Mouse (Mus musculus): ENCODE results near the gene Epha10. TPM values are rescaled to one million over a fixed set of nuclear protein-coding genes. Genes with fewer than 3 reads are reported as not detected.

Gene Epha10
- polyA plus RNA-seq, 1 experiment from 2014 or later, result 17.0 TPM

GRCm38 (mm10) chr4:124850933-124851658 lies 29.6 kb upstream of the Epha10 start, which contains the start of gene 1110065P20Rik:
TSS of gene 1110065P20Rik (minus strand) at chr4:124851196.
- Histone ChIP-seq H3K9me3 (replicated peaks; ENCODE audit: control insufficient read depth, low read length, poor library complexity, severe bottlenecking) (no peaks in the 10 kb centered on the region), H3K4me3 (ENCODE audit: low read depth, low read length) (peak within 1 kb of the TSS; percentile 94), H3K4me1 (ENCODE audit: control insufficient read depth, insufficient read depth, low read length) (peaks cover 26% of the 10 kb centered on the region), H3K27ac (ENCODE audit: low read length) (peak within 1 kb of the TSS; percentile 90), H3K36me3 (ENCODE audit: control insufficient read depth, insufficient read depth, low read length) (peaks cover 17% of the 10 kb centered on the region; the same call in 1 of the 2 replicates), H3K27me3 (ENCODE audit: control insufficient read depth, insufficient read depth, low read depth, low read length) (no peaks in the 10 kb centered on the region), H3K4me2 (ENCODE audit: low read length) (peak within 1 kb of the TSS; percentile 98), H3K9ac (ENCODE audit: low read depth, low read length) (peak within 1 kb of the TSS; percentile 94)
- ATAC-seq, result peak; percentile 72
- WGBS, result 1% methylated on average over 68 of the region's 75 CpGs

GRCm38 (mm10) chr4:124856294-124856693 lies 24.4 kb upstream of the Epha10 start:
- Histone ChIP-seq H3K9ac (ENCODE audit: low read depth, low read length) (no peak overlapping the region), H3K4me1 (ENCODE audit: control insufficient read depth, insufficient read depth, low read length) (peaks cover 27% of the 10 kb centered on the region), H3K4me2 (ENCODE audit: low read length) (no peak overlapping the region), H3K4me3 (ENCODE audit: low read depth, low read length) (no peak overlapping the region), H3K9me3 (replicated peaks; ENCODE audit: control insufficient read depth, low read length, poor library complexity, severe bottlenecking) (no peaks in the 10 kb centered on the region), H3K27me3 (ENCODE audit: control insufficient read depth, insufficient read depth, low read depth, low read length) (no peaks in the 10 kb centered on the region), H3K36me3 (ENCODE audit: control insufficient read depth, insufficient read depth, low read length) (peaks cover 37% of the 10 kb centered on the region), H3K27ac (ENCODE audit: low read length) (no peak overlapping the region)
- ATAC-seq, result no peak
- WGBS, result 94% methylated on average over 8 of the region's 8 CpGs

GRCm38 (mm10) chr4:124858370-124858769 lies 22.3 kb upstream of the Epha10 start:
- Histone ChIP-seq H3K4me3 (ENCODE audit: low read depth, low read length) (no peak overlapping the region), H3K9ac (ENCODE audit: low read depth, low read length) (no peak overlapping the region), H3K4me2 (ENCODE audit: low read length) (no peak overlapping the region), H3K27me3 (ENCODE audit: control insufficient read depth, insufficient read depth, low read depth, low read length) (no peaks in the 10 kb centered on the region), H3K27ac (ENCODE audit: low read length) (no peak overlapping the region), H3K4me1 (ENCODE audit: control insufficient read depth, insufficient read depth, low read length) (peaks cover 15% of the 10 kb centered on the region), H3K9me3 (replicated peaks; ENCODE audit: control insufficient read depth, low read length, poor library complexity, severe bottlenecking) (no peaks in the 10 kb centered on the region), H3K36me3 (ENCODE audit: control insufficient read depth, insufficient read depth, low read length) (peaks cover 37% of the 10 kb centered on the region)
- 77% methylated on average over 5 of the region's 5 CpGs for WGBS
- no peak for ATAC-seq

- Histone ChIP-seq H3K9me3 (replicated peaks; ENCODE audit: control insufficient read depth, low read length, poor library complexity, severe bottlenecking) (no peaks in the 10 kb centered on the region), H3K36me3 (ENCODE audit: control insufficient read depth, insufficient read depth, low read length) (peaks cover 25% of the 10 kb centered on the region), H3K4me2 (ENCODE audit: low read length) (peak overlapping the region; percentile 64), H3K9ac (ENCODE audit: low read depth, low read length) (no peak overlapping the region), H3K4me1 (ENCODE audit: control insufficient read depth, insufficient read depth, low read length) (peaks cover 15% of the 10 kb centered on the region), H3K27me3 (ENCODE audit: control insufficient read depth, insufficient read depth, low read depth, low read length) (no peaks in the 10 kb centered on the region), H3K4me3 (ENCODE audit: low read depth, low read length) (peak overlapping the region; percentile 74; the same call in 1 of the 2 replicates), H3K27ac (ENCODE audit: low read length) (no peak overlapping the region)
- ATAC-seq, result no peak
- 18% methylated on average over 7 of the region's 7 CpGs for WGBS
Measured at GRCm38 (mm10) chr4:124860446-124860845, 20.3 kb upstream of the Epha10 start.

- peak; percentile 65 for ATAC-seq
- H3K4me1 ChIP-seq (ENCODE audit: control insufficient read depth, insufficient read depth, low read length), result peaks cover 15% of the 10 kb centered on the region
- 2% methylated on average over 39 of the region's 77 CpGs for WGBS
- H3K9ac ChIP-seq (ENCODE audit: low read depth, low read length), result peak within 1 kb of the TSS; percentile 88
- H3K27ac ChIP-seq (ENCODE audit: low read length), result peak within 1 kb of the TSS; percentile 76
- no peaks in the 10 kb centered on the region for H3K9me3 ChIP-seq (replicated peaks; ENCODE audit: control insufficient read depth, low read length, poor library complexity, severe bottlenecking)
- H3K36me3 ChIP-seq (ENCODE audit: control insufficient read depth, insufficient read depth, low read length), result peaks cover 18% of the 10 kb centered on the region
- no peaks in the 10 kb centered on the region for H3K27me3 ChIP-seq (ENCODE audit: control insufficient read depth, insufficient read depth, low read depth, low read length)
- H3K4me2 ChIP-seq (ENCODE audit: low read length), result peak within 1 kb of the TSS; percentile 64
- peak within 1 kb of the TSS; percentile 74 for H3K4me3 ChIP-seq (ENCODE audit: low read depth, low read length)
Measured at GRCm38 (mm10) chr4:124861283-124862188, 19.2 kb upstream of the Epha10 start, which contains the start of gene Maneal. TSS of gene Maneal (minus strand) at chr4:124862171.

- WGBS, result 90% methylated on average over 1 of the region's 1 CpGs
- no peaks in the 10 kb centered on the region for H3K4me1 ChIP-seq (ENCODE audit: control insufficient read depth, insufficient read depth, low read length)
- no peak overlapping the region for H3K4me2 ChIP-seq (ENCODE audit: low read length)
- no peak overlapping the region for H3K4me3 ChIP-seq (ENCODE audit: low read depth, low read length)
- no peaks in the 10 kb centered on the region for H3K27me3 ChIP-seq (ENCODE audit: control insufficient read depth, insufficient read depth, low read depth, low read length)
- H3K9ac ChIP-seq (ENCODE audit: low read depth, low read length), result no peak overlapping the region
- no peaks in the 10 kb centered on the region for H3K36me3 ChIP-seq (ENCODE audit: control insufficient read depth, insufficient read depth, low read length)
- no peak overlapping the region for H3K27ac ChIP-seq (ENCODE audit: low read length)
- H3K9me3 ChIP-seq (replicated peaks; ENCODE audit: control insufficient read depth, low read length, poor library complexity, severe bottlenecking), result no peaks in the 10 kb centered on the region
- ATAC-seq, result no peak
Measured at GRCm38 (mm10) chr4:124872719-124873118, 8.0 kb upstream of the Epha10 start.

GRCm38 (mm10) chr4:124881341-124881908 lies 726 bp downstream of the Epha10 start:
- WGBS, result under 1% methylated on average over 35 of the region's 37 CpGs
- no peaks in the 10 kb centered on the region for H3K9me3 ChIP-seq (replicated peaks; ENCODE audit: control insufficient read depth, low read length, poor library complexity, severe bottlenecking)
- H3K9ac ChIP-seq (ENCODE audit: low read depth, low read length), result peak overlapping the region; percentile 64
- H3K36me3 ChIP-seq (ENCODE audit: control insufficient read depth, insufficient read depth, low read length), result no peaks in the 10 kb centered on the region
- ATAC-seq, result peak; percentile 97
- peak overlapping the region; percentile 71 for H3K4me2 ChIP-seq (ENCODE audit: low read length)
- peak overlapping the region; percentile 81 for H3K27ac ChIP-seq (ENCODE audit: low read length)
- peak overlapping the region; percentile 64 for H3K4me3 ChIP-seq (ENCODE audit: low read depth, low read length)
- H3K27me3 ChIP-seq (ENCODE audit: control insufficient read depth, insufficient read depth, low read depth, low read length), result 0 out of 2 replicates have a peak, but pooled peaks cover 3% of the 10 kb centered on the region
- H3K4me1 ChIP-seq (ENCODE audit: control insufficient read depth, insufficient read depth, low read length), result peaks cover 5% of the 10 kb centered on the region; the same call in 1 of the 2 replicates

GRCm38 (mm10) chr4:124882151-124882729 lies 1.5 kb downstream of the Epha10 start:
- Histone ChIP-seq H3K36me3 (ENCODE audit: control insufficient read depth, insufficient read depth, low read length) (no peaks in the 10 kb centered on the region), H3K4me1 (ENCODE audit: control insufficient read depth, insufficient read depth, low read length) (peaks cover 5% of the 10 kb centered on the region; the same call in 1 of the 2 replicates), H3K4me3 (ENCODE audit: low read depth, low read length) (peak overlapping the region; percentile 64), H3K9me3 (replicated peaks; ENCODE audit: control insufficient read depth, low read length, poor library complexity, severe bottlenecking) (no peaks in the 10 kb centered on the region), H3K4me2 (ENCODE audit: low read length) (peak overlapping the region; percentile 71), H3K27me3 (ENCODE audit: control insufficient read depth, insufficient read depth, low read depth, low read length) (0 out of 2 replicates have a peak, but pooled peaks cover 3% of the 10 kb centered on the region), H3K27ac (ENCODE audit: low read length) (peak overlapping the region; percentile 72), H3K9ac (ENCODE audit: low read depth, low read length) (peak overlapping the region; percentile 64)
- ATAC-seq, result peak; percentile 27
- WGBS, result under 1% methylated on average over 33 of the region's 37 CpGs
